Mouse (Mus musculus) gastrocnemius, adult 2 months (tissue): ENCODE data around the gene Afp. TPM values are rescaled to one million over a fixed set of nuclear protein-coding genes. Genes with fewer than 3 reads are reported as not detected.

ENCODE experiments used
- DNase-seq: peaks from one replicate; pipeline ENCODE4 v3.0.0; 2022
- H3K27ac ChIP-seq: fragments of 200-600 bp; 2 replicates; pipeline ENCODE4 v1.8.1; 2022; ENCODE audit warnings: mild to moderate bottlenecking
- H3K4me3 ChIP-seq: fragments of 200-600 bp; 2 replicates; pipeline ENCODE4 v1.8.1; 2022; ENCODE audit warnings: mild to moderate bottlenecking, moderate library complexity
- CTCF ChIP-seq: fragments of 200-600 bp; IDR thresholded peaks from 2 replicates; pipeline ENCODE4 v1.8.1; 2022; ENCODE audit warnings: antibody characterized with exemption, mild to moderate bottlenecking, moderate library complexity
- intact Hi-C: fragments of 180-260 bp; cut with DNase I; formaldehyde crosslinking; loops from one replicate; pipeline ENCODE4 v1.15.1; 2025
- long read RNA-seq, 2 experiments: library from polyadenylated mRNA; stranded (forward); transcript quantifications; one replicate each; pipeline ENCODE4 v2.0.0; 2021
- total RNA-seq, 2 experiments: library from RNA; stranded (reverse); gene quantifications; 2 replicates each; pipeline ENCODE4 v1.2.3; 2021

Afp gene
- total RNA-seq = not detected
- long read RNA-seq, experiment 1 = 0 reads
- long read RNA-seq, experiment 2 = 0 reads

DNA sequence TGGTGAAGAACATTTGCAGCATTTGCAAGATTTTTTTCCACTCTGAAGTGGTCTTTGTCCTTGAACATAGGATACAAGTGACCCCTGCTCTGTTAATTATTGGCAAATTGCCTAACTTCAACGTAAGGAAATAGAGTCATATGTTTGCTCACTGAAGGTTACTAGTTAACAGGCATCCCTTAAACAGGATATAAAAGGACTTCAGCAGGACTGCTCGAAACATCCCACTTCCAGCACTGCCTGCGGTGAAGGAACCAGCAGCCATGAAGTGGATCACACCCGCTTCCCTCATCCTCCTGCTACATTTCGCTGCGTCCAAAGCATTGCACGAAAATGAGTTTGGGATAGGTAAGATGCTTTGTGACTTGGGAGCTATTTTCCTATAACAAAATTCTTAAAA lies at the start of gene Afp:
Gene Afp, plus strand, starts transcription at position 220 of the 400 bp plus-strand sequence.
- Histone ChIP-seq H3K27ac (no peak within 1 kb of the TSS), H3K4me3 (peak within 1 kb of the TSS; percentile 19; the same call in 1 of the 2 replicates)
- intact Hi-C loops = no loop called here
- no peak for TF ChIP-seq CTCF
- no peak for DNase-seq

GRCm38 (mm10) chr5:90447577-90447976 lies 43.0 kb upstream of the Afp start:
- Histone ChIP-seq H3K4me3 (no peak overlapping the region), H3K27ac (no peak overlapping the region)
- intact Hi-C loops = no loop called here
- TF ChIP-seq CTCF = no peak
- no peak for DNase-seq

DNA sequence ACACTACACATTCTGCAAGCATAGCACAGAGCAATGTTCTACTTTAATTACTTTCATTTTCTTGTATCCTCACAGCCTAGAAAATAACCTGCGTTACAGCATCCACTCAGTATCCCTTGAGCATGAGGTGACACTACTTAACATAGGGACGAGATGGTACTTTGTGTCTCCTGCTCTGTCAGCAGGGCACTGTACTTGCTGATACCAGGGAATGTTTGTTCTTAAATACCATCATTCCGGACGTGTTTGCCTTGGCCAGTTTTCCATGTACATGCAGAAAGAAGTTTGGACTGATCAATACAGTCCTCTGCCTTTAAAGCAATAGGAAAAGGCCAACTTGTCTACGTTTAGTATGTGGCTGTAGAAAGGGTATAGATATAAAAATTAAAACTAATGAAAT lies 40.6 kb upstream of the Afp start:
- Histone ChIP-seq H3K4me3 (no peak overlapping the region), H3K27ac (no peak overlapping the region)
- intact Hi-C loops = no loop called here
- no peak for TF ChIP-seq CTCF
- no peak for DNase-seq

- TF ChIP-seq CTCF = no peak
- Histone ChIP-seq H3K27ac (no peak overlapping the region), H3K4me3 (no peak overlapping the region)
- intact Hi-C loops = no loop called here
- no peak for DNase-seq
Measured at GRCm38 (mm10) chr5:90452711-90453110, 37.8 kb upstream of the Afp start.

DNA sequence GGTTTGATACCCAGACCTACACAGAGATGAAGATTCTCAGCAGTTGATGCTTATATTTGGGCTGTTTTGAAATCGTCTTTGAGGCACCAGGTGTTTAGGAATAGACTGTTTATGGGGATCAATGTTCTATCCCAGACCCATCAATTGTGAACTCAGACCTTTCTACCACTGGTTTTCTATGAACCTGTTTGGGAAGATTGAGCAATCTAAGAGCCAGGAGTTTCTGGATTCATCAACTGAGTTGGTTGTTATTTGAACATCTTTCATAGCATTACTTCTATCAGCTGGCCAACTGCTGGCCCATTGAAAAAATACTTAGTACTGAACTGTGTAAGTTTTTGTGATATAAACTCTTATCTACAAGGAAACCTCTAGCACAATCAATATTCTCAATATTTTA lies 33.3 kb upstream of the Afp start:
- no peak for TF ChIP-seq CTCF
- H3K4me3 ChIP-seq = no peak overlapping the region
- no peak overlapping the region for H3K27ac ChIP-seq
- intact Hi-C loops = no loop called here
- DNase-seq = no peak

GRCm38 (mm10) chr5:90458727-90459126 lies 31.8 kb upstream of the Afp start:
- TF ChIP-seq CTCF = no peak
- intact Hi-C loops = no loop called here
- H3K4me3 ChIP-seq = no peak overlapping the region
- no peak for DNase-seq
- H3K27ac ChIP-seq = no peak overlapping the region

GRCm38 (mm10) chr5:90460619-90461018 lies 29.9 kb upstream of the Afp start, which contains the start of gene Alb:
Gene Alb, plus strand, starts transcription at chr5:90460897.
- no peak for TF ChIP-seq CTCF
- Histone ChIP-seq H3K4me3 (no peak within 1 kb of the TSS), H3K27ac (no peak within 1 kb of the TSS)
- no peak for DNase-seq
- intact Hi-C loops = no loop called here

DNA sequence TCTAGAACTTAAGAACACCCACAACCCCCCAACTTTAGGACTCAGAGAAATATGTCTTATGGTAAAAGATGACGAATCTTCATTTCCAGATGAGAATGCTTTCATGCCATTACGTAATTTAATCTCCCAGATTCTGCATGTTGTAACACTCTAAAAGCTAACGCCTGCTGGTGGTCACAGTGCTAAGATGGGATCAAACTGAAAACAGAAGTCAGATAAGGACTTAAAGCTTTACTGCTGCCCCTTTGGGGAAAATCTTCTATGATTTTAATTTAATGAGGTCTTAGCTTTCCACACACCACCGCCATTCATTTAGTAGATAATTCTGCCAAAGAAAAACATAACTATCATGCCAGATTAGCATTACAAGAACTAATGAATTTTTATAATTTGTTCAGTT lies 23.7 kb upstream of the Afp start:
- intact Hi-C loops = no loop called here
- H3K27ac ChIP-seq = no peak overlapping the region
- no peak for TF ChIP-seq CTCF
- DNase-seq = no peak
- H3K4me3 ChIP-seq = no peak overlapping the region

- H3K4me3 ChIP-seq = no peak overlapping the region
- intact Hi-C loops = no loop called here
- no peak overlapping the region for H3K27ac ChIP-seq
- TF ChIP-seq CTCF = no peak
- DNase-seq = peak; percentile 15
Measured at GRCm38 (mm10) chr5:90467245-90467644, 23.3 kb upstream of the Afp start.

DNA sequence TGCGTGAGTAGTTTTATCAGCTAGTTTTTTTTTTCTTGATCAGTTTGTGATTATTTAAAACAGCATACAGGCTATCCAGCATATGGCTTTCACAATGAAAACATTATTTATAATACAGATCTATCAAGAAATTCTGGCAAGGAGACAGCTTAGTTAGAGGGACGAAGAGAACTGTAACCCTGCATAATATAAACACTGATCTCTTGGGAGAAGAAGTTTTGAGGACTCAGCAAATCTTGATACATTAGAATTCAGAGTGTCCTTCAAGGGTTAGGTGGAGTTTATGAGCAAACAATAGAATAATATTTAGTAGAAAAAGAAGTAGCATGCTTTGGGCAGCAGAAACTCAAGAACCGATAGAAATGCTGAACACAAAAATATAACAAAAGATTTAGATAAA lies 19.7 kb upstream of the Afp start:
- DNase-seq = no peak
- Histone ChIP-seq H3K27ac (no peak overlapping the region), H3K4me3 (no peak overlapping the region)
- no peak for TF ChIP-seq CTCF
- intact Hi-C loops = no loop called here

DNA sequence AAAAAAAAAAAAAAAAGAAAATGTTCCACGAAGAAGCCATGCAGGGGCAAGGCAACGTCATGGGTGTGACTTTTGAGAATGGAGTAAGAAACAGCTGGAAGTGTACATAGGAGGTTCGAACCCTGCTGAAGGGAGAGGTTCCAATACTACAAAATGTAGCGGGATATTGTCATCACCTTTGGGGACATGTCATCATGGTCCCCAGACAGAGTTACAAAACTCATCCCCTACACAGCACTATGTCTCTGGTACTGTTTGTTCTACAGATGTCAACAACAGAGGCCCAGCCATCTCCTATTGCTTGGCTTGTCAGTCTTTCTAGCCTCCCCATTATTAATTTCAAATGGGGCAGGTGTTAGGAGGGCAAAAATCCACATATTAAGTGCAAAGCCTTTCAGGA lies 16.6 kb upstream of the Afp start:
- H3K4me3 ChIP-seq = no peak overlapping the region
- intact Hi-C loops = no loop called here
- TF ChIP-seq CTCF = no peak

DNA sequence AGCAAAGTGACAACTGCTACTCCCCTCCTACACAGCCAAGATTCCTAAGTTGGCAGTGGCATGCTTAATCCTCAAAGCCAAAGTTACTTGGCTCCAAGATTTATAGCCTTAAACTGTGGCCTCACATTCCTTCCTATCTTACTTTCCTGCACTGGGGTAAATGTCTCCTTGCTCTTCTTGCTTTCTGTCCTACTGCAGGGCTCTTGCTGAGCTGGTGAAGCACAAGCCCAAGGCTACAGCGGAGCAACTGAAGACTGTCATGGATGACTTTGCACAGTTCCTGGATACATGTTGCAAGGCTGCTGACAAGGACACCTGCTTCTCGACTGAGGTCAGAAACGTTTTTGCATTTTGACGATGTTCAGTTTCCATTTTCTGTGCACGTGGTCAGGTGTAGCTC lies 16.2 kb upstream of the Afp start:
- no peak for TF ChIP-seq CTCF
- DNase-seq = no peak
- Histone ChIP-seq H3K27ac (no peak overlapping the region), H3K4me3 (no peak overlapping the region)
- intact Hi-C loops = no loop called here

More for the DNA sequence above, 16.6 kb upstream of the Afp start:
- no peak overlapping the region for H3K27ac ChIP-seq
- DNase-seq = no peak

DNA sequence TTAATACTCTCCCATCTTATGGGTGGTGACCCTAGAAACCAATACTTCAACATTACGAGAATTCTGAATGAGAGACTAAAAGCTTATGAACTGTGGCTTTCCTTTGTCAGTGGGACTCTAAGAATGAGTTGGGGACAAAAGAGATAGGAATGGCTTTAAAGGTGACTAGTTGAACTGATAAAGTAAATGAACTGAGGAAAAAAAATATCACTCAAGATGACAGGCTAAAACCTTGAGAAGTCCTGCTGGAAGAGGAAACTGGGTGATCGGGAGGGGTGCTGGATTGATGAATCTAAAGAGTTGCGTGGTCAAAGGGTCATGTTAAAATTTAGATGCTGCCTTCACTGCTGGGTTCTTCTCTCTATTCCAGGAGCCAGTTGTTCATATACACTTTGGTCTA lies 13.8 kb upstream of the Afp start:
- Histone ChIP-seq H3K4me3 (no peak overlapping the region), H3K27ac (no peak overlapping the region)
- intact Hi-C loops = no loop called here
- TF ChIP-seq CTCF = no peak
- no peak for DNase-seq

DNA sequence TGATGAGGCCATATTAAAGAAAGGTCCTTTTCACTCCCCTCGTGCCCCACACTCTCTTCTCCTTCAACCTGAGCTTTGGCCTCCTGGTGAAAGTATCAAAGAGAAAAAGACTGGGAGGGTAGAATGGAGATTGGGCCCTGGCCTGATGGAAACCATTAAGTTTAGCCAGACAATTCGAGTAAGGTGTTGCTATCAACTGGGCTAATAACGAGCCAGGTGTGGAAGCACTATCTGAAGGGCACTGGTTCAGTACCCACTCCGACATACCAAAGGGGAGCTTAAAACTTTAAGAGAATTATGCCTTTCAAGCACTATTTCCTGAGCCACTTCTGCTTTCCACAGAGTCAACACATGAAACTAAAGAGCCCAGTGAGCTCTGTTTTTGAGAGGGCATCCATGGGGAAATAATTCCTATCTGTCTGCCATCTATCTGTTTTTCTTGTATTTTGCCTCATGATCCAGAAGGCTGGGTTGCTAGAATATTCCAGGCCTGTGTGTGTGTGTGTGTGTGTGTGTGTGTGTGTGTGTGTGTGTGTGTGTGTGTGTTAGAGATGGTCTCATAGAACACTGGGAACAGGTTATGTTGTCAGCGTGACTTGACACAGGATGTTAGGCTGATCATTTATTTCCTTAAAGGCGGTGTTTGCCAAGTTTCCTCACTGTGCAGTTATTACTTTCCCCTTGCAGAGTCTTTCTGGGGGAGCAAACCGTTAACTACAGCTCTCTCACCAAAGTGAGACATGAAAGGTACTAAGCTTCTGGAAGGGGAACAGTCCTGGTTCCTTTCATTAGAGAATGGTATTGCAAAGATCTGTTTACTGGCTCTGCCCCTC lies 13.0 kb upstream of the Afp start:
- Histone ChIP-seq H3K27ac (no peak overlapping the region), H3K4me3 (no peak overlapping the region)
- no peak for TF ChIP-seq CTCF
- DNase-seq = no peak
- intact Hi-C loops = no loop called here
